Mouse (Mus musculus) embryonic facial prominence, embryonic 15.5 days (tissue): ENCODE measurements around the gene Rbpjl. TPM values are rescaled to one million over a fixed set of nuclear protein-coding genes. Genes with fewer than 3 reads are reported as not detected.

ENCODE experiments used
- ATAC-seq: fragments of 200-750 bp; cut with Nextera tagmentation; 2 replicates; pipeline ENCODE4 v1.8.0; 2017; ENCODE audit warnings: low read depth, moderate TSS enrichment; ENCODE audit not compliant: insufficient number of reproducible peaks, low FRiP score, low TSS enrichment
- H3K27ac ChIP-seq: fragments of 300-500 bp; sonication (generic); replicated peaks from 2 replicates; pipeline ENCODE4 v1.5.1; 2015; ENCODE audit warnings: mild to moderate bottlenecking, inconsistent platforms
- H3K27me3 ChIP-seq: fragments of 300-500 bp; sonication (generic); 2 replicates; pipeline ENCODE4 v1.6.1; 2015; ENCODE audit warnings: inconsistent platforms
- H3K36me3 ChIP-seq: fragments of 300-500 bp; sonication (generic); 2 replicates; pipeline ENCODE4 v1.6.1; 2015; ENCODE audit warnings: mild to moderate bottlenecking, inconsistent platforms
- H3K4me1 ChIP-seq: fragments of 300-500 bp; sonication (generic); 2 replicates; pipeline ENCODE4 v1.6.1; 2015; ENCODE audit warnings: inconsistent platforms
- H3K4me2 ChIP-seq: fragments of 300-500 bp; sonication (generic); replicated peaks from 2 replicates; pipeline ENCODE4 v1.6.1; 2015; ENCODE audit warnings: mild to moderate bottlenecking, inconsistent platforms
- H3K4me3 ChIP-seq: fragments of 300-500 bp; sonication (generic); replicated peaks from 2 replicates; pipeline ENCODE4 v1.5.1; 2015; ENCODE audit warnings: mild to moderate bottlenecking, inconsistent platforms
- H3K9ac ChIP-seq: fragments of 300-500 bp; sonication (generic); 2 replicates; pipeline ENCODE4 v1.6.1; 2015; ENCODE audit warnings: inconsistent platforms
- H3K9me3 ChIP-seq: fragments of 300-500 bp; sonication (generic); replicated peaks from 2 replicates; pipeline ENCODE4 v1.6.1; 2016; ENCODE audit warnings: inconsistent platforms
- WGBS: fragments of 180-500 bp; shearing (Covaris S2); methylation state at CpG from one replicate; pipeline ENCODE4 v1.1.7; 2015; 5-methylcytosine and 5-hydroxymethylcytosine counted together
- polyA plus RNA-seq: library from polyadenylated mRNA; unstranded; fragments of >200 nt; fragmentation: Nextera tagmentation; extraction: Ambion mirVana; gene quantifications from 2 replicates; pipeline ENCODE4 v1.2.1, GENCODE M21; 2015

The Rbpjl gene
- polyA plus RNA-seq, 1 experiment from 2014 or later: 0.98 TPM

- 50% methylated on average over 6 of the region's 6 CpGs for WGBS
- Histone ChIP-seq H3K4me3 (no peak overlapping the region), H3K27me3 (no peaks in the 10 kb centered on the region), H3K36me3 (no peaks in the 10 kb centered on the region), H3K27ac (peak overlapping the region; percentile 78; the same call in 1 of the 2 replicates), H3K4me1 (peaks cover 84% of the 10 kb centered on the region), H3K9ac (no peak overlapping the region), H3K4me2 (no peak overlapping the region; the same call in 1 of the 2 replicates), H3K9me3 (no peaks in the 10 kb centered on the region)
- ATAC-seq: no peak
Measured at GRCm38 (mm10) chr2:164437710-164438109, 34.8 kb downstream of the Rbpjl start.

- no peak overlapping the region for H3K4me2 ChIP-seq
- no peak overlapping the region for H3K4me3 ChIP-seq
- no peaks in the 10 kb centered on the region for H3K36me3 ChIP-seq
- H3K9me3 ChIP-seq: no peaks in the 10 kb centered on the region
- H3K27me3 ChIP-seq: no peaks in the 10 kb centered on the region
- no peak overlapping the region for H3K9ac ChIP-seq
- no peak overlapping the region for H3K27ac ChIP-seq
- ATAC-seq: no peak
- peaks cover 79% of the 10 kb centered on the region for H3K4me1 ChIP-seq
- 58% methylated on average over 8 of the region's 8 CpGs for WGBS
Measured at GRCm38 (mm10) chr2:164438257-164438656, 35.3 kb downstream of the Rbpjl start.

- H3K36me3 ChIP-seq: no peaks in the 10 kb centered on the region
- no peak for ATAC-seq
- H3K4me3 ChIP-seq: no peak overlapping the region
- WGBS: 61% methylated on average over 3 of the region's 3 CpGs
- no peak overlapping the region for H3K9ac ChIP-seq
- H3K4me1 ChIP-seq: peaks cover 79% of the 10 kb centered on the region
- H3K4me2 ChIP-seq: no peak overlapping the region
- H3K9me3 ChIP-seq: no peaks in the 10 kb centered on the region
- H3K27ac ChIP-seq: 0 out of 2 replicates have a peak overlapping the region, but pooled peaks have one; percentile 23
- no peaks in the 10 kb centered on the region for H3K27me3 ChIP-seq
Measured at GRCm38 (mm10) chr2:164439001-164439421, 36.1 kb downstream of the Rbpjl start.

GRCm38 (mm10) chr2:164440314-164440713 lies 37.4 kb downstream of the Rbpjl start:
- H3K4me2 ChIP-seq: peak overlapping the region; percentile 12; the same call in 1 of the 2 replicates
- H3K9me3 ChIP-seq: no peaks in the 10 kb centered on the region
- H3K4me3 ChIP-seq: peak overlapping the region; percentile 63; the same call in 1 of the 2 replicates
- H3K9ac ChIP-seq: no peak overlapping the region
- H3K27me3 ChIP-seq: no peaks in the 10 kb centered on the region
- ATAC-seq: no peak
- 58% methylated on average over 5 of the region's 5 CpGs for WGBS
- H3K36me3 ChIP-seq: no peaks in the 10 kb centered on the region
- peaks cover 66% of the 10 kb centered on the region for H3K4me1 ChIP-seq
- H3K27ac ChIP-seq: peak overlapping the region; percentile 49; the same call in 1 of the 2 replicates

- Histone ChIP-seq H3K4me1 (peaks cover 58% of the 10 kb centered on the region), H3K4me3 (peak overlapping the region; percentile 63), H3K36me3 (no peaks in the 10 kb centered on the region), H3K4me2 (peak overlapping the region; percentile 69), H3K27ac (peak overlapping the region; percentile 49), H3K9ac (0 out of 2 replicates have a peak overlapping the region, but pooled peaks have one; percentile 21), H3K27me3 (no peaks in the 10 kb centered on the region), H3K9me3 (no peaks in the 10 kb centered on the region)
- WGBS: 28% methylated on average over 8 of the region's 8 CpGs
- no peak for ATAC-seq
Measured at GRCm38 (mm10) chr2:164441155-164441554, 38.2 kb downstream of the Rbpjl start.

- H3K4me3 ChIP-seq: peak overlapping the region; percentile 63
- H3K36me3 ChIP-seq: no peaks in the 10 kb centered on the region
- WGBS: 21% methylated on average over 7 of the region's 7 CpGs
Measured at GRCm38 (mm10) chr2:164441731-164442130, 38.8 kb downstream of the Rbpjl start.

GRCm38 (mm10) chr2:164442315-164443050 lies 39.5 kb downstream of the Rbpjl start:
- H3K4me1 ChIP-seq: peaks cover 45% of the 10 kb centered on the region
- no peaks in the 10 kb centered on the region for H3K9me3 ChIP-seq

More at GRCm38 (mm10) chr2:164441731-164442130, 38.8 kb downstream of the Rbpjl start:
- Histone ChIP-seq H3K27me3 (no peaks in the 10 kb centered on the region), H3K4me2 (peak overlapping the region; percentile 69), H3K27ac (0 out of 2 replicates have a peak overlapping the region, but pooled peaks have one; percentile 84), H3K9ac (peak overlapping the region; percentile 79), H3K4me1 (peaks cover 52% of the 10 kb centered on the region), H3K9me3 (no peaks in the 10 kb centered on the region)
- ATAC-seq: no peak

GRCm38 (mm10) chr2:164443051-164443437 lies 40.1 kb downstream of the Rbpjl start:
- H3K4me1 ChIP-seq: peaks cover 43% of the 10 kb centered on the region
- peak overlapping the region; percentile 69 for H3K4me2 ChIP-seq
- no peaks in the 10 kb centered on the region for H3K27me3 ChIP-seq
- H3K9me3 ChIP-seq: no peaks in the 10 kb centered on the region
- peak; percentile 93 for ATAC-seq
- peak overlapping the region; percentile 84 for H3K27ac ChIP-seq
- WGBS: under 1% methylated on average over 26 of the region's 26 CpGs
- no peaks in the 10 kb centered on the region for H3K36me3 ChIP-seq
- H3K4me3 ChIP-seq: peak overlapping the region; percentile 63
- peak overlapping the region; percentile 79 for H3K9ac ChIP-seq

More at GRCm38 (mm10) chr2:164442315-164443050, 39.5 kb downstream of the Rbpjl start:
- Histone ChIP-seq H3K36me3 (no peaks in the 10 kb centered on the region), H3K27me3 (no peaks in the 10 kb centered on the region), H3K4me3 (peak overlapping the region; percentile 63), H3K27ac (peak overlapping the region; percentile 84), H3K9ac (peak overlapping the region; percentile 79), H3K4me2 (peak overlapping the region; percentile 69)
- ATAC-seq: peak; percentile 63
- WGBS: 2% methylated on average over 29 of the region's 29 CpGs

- Histone ChIP-seq H3K36me3 (no peaks in the 10 kb centered on the region), H3K9ac (peak within 1 kb of the TSS; percentile 79), H3K27me3 (no peaks in the 10 kb centered on the region), H3K4me1 (peaks cover 38% of the 10 kb centered on the region), H3K9me3 (no peaks in the 10 kb centered on the region), H3K4me3 (peak within 1 kb of the TSS; percentile 63), H3K27ac (peak within 1 kb of the TSS; percentile 84), H3K4me2 (peak within 1 kb of the TSS; percentile 69)
- ATAC-seq: no peak
- 9% methylated on average over 18 of the region's 18 CpGs for WGBS
Measured at GRCm38 (mm10) chr2:164443460-164444000, 40.6 kb downstream of the Rbpjl start, which contains the start of gene Sdc4. TSS of gene Sdc4 (minus strand) at chr2:164443887.

GRCm38 (mm10) chr2:164444701-164445100 lies 41.8 kb downstream of the Rbpjl start:
- Histone ChIP-seq H3K27ac (no peak overlapping the region), H3K9ac (no peak overlapping the region)

GRCm38 (mm10) chr2:164445399-164446085 lies 42.6 kb downstream of the Rbpjl start:
- H3K9me3 ChIP-seq: no peaks in the 10 kb centered on the region
- WGBS: 76% methylated on average over 3 of the region's 3 CpGs
- no peak overlapping the region for H3K27ac ChIP-seq
- no peak for ATAC-seq
- H3K36me3 ChIP-seq: no peaks in the 10 kb centered on the region
- no peak overlapping the region for H3K9ac ChIP-seq
- no peak overlapping the region for H3K4me3 ChIP-seq
- no peaks in the 10 kb centered on the region for H3K27me3 ChIP-seq
- no peak overlapping the region for H3K4me2 ChIP-seq
- peaks cover 28% of the 10 kb centered on the region for H3K4me1 ChIP-seq

More at GRCm38 (mm10) chr2:164444701-164445100, 41.8 kb downstream of the Rbpjl start:
- 78% methylated on average over 2 of the region's 2 CpGs for WGBS
- Histone ChIP-seq H3K4me3 (no peak overlapping the region), H3K4me1 (peaks cover 35% of the 10 kb centered on the region), H3K9me3 (no peaks in the 10 kb centered on the region), H3K36me3 (no peaks in the 10 kb centered on the region), H3K27me3 (no peaks in the 10 kb centered on the region), H3K4me2 (no peak overlapping the region)
- ATAC-seq: no peak
